Mouse (Mus musculus) MEL (cell line): ENCODE results near the gene Olfr71.

Source experiments
- CHD1 ChIP-seq: IDR thresholded peaks from 2 replicates; pipeline ENCODE4 v1.6.1; 2012; ENCODE audit warnings: low read depth, mild to moderate bottlenecking, inconsistent platforms, low read length, improper control_type of control experiment
- CHD2 ChIP-seq: IDR thresholded peaks from 2 replicates; pipeline ENCODE4 v1.6.1; 2011; ENCODE audit warnings: low read length, improper control_type of control experiment
- CTCF ChIP-seq, 3 experiments: IDR thresholded peaks in 2 of 3; conservative IDR thresholded peaks in 1 of 3; 2 replicates each; pipeline ENCODE4 v1.5.1; 2011 to 2012; ENCODE audit warnings: low read length in 3 of 3, low read depth in 2 of 3, mild to moderate bottlenecking in 2 of 3, improper control_type of control experiment in 1 of 3, inconsistent platforms in 1 of 3, mixed read lengths in 1 of 3, moderate library complexity in 1 of 3; ENCODE audit not compliant: control insufficient read depth in 1 of 3, insufficient read depth in 1 of 3, poor library complexity in 1 of 3, severe bottlenecking in 1 of 3
- E2F4 ChIP-seq: IDR thresholded peaks from 2 replicates; pipeline ENCODE4 v1.6.1; 2011; ENCODE audit warnings: low read depth, low read length, improper control_type of control experiment, borderline replicate concordance
- EP300 ChIP-seq, 2 experiments: IDR thresholded peaks; 2 replicates each; pipeline ENCODE4 v1.6.1; 2011; ENCODE audit warnings: improper control_type of control experiment in 2 of 2, low read length in 2 of 2, low read depth in 1 of 2, mild to moderate bottlenecking in 1 of 2
- ETS1 ChIP-seq: IDR thresholded peaks from 2 replicates; pipeline ENCODE4 v1.6.1; 2012; ENCODE audit warnings: low read depth, mild to moderate bottlenecking, inconsistent platforms, low read length, improper control_type of control experiment, moderate library complexity
- MAFK ChIP-seq: IDR thresholded peaks from 2 replicates; pipeline ENCODE4 v1.6.1; 2011; ENCODE audit warnings: low read depth, mild to moderate bottlenecking, low read length, improper control_type of control experiment, borderline replicate concordance
- NELFE ChIP-seq: IDR thresholded peaks from 2 replicates; pipeline ENCODE4 v1.6.1; 2011; ENCODE audit warnings: low read depth, low read length, improper control_type of control experiment
- POLR2A ChIP-seq, 2 experiments: IDR thresholded peaks; 2 replicates each; pipeline ENCODE4 v1.6.1; 2011 to 2012; ENCODE audit warnings: low read length in 2 of 2, mild to moderate bottlenecking in 2 of 2, control low read depth in 1 of 2, improper control_type of control experiment in 1 of 2, low read depth in 1 of 2, moderate library complexity in 1 of 2; ENCODE audit not compliant: control insufficient read depth in 1 of 2, insufficient read depth in 1 of 2, poor library complexity in 1 of 2
- TBP ChIP-seq: IDR thresholded peaks from 2 replicates; pipeline ENCODE4 v1.8.0; 2011; ENCODE audit warnings: low read depth, low read length, improper control_type of control experiment
- ZNF384 ChIP-seq: IDR thresholded peaks from 2 replicates; pipeline ENCODE4 v1.6.1; 2012; ENCODE audit warnings: low read depth, mild to moderate bottlenecking, inconsistent platforms, low read length, improper control_type of control experiment

GRCm38 (mm10) chr4:43673703-43674102 lies 36.4 kb downstream of the Olfr71 start:
- TF ChIP-seq MAFK (no peak), TBP (no peak), CHD2 (no peak), NELFE (no peak), E2F4 (no peak), CHD1 (no peak), CTCF (IDR thresholded peaks at IDR 0.05 in 2 of 3, conservative IDR thresholded peaks at IDR 0.05 in 1 of 3; ENCODE audit: control insufficient read depth in 1 of 3, insufficient read depth in 1 of 3, low read depth in 2 of 3, low read length in 3 of 3, poor library complexity in 1 of 3, severe bottlenecking in 1 of 3) (no peak), ETS1 (no peak), POLR2A (IDR thresholded peaks at IDR 0.05; ENCODE audit: control insufficient read depth in 1 of 2, insufficient read depth in 1 of 2, low read depth in 1 of 2, low read length in 2 of 2, poor library complexity in 1 of 2) (no peak), EP300 (IDR thresholded peaks at IDR 0.05; ENCODE audit: low read depth in 1 of 2, low read length in 2 of 2) (no peak), ZNF384 (no peak)
